Mouse (Mus musculus): Measurements from ENCODE around the gene Nr1h3.

Nr1h3 gene

GRCm38 (mm10) chr2:91139311-91139710 is 63.3 kb downstream of the Nr1h3 start:
- DNase-seq (ENCODE audit: low read depth), result peak; percentile 11

- DNase-seq (ENCODE audit: low read depth), result no peak
These were observed 65.2 kb downstream of the Nr1h3 start for GRCm38 (mm10) chr2:91137481-91137880.

GRCm38 (mm10) chr2:91136513-91137412 is 65.9 kb downstream of the Nr1h3 start:
- DNase-seq (ENCODE audit: low read depth), result no peak
